Mouse (Mus musculus) intestine, postnatal 0 days (tissue): ENCODE results near the gene Dpy19l3. TPM values are rescaled to one million over a fixed set of nuclear protein-coding genes. Genes with fewer than 3 reads are reported as not detected.

Experiments used
- ATAC-seq: fragments of 200-750 bp; cut with Nextera tagmentation; 2 replicates; pipeline ENCODE4 v1.8.0; 2017; ENCODE audit warnings: mild to moderate bottlenecking, moderate TSS enrichment, moderate library complexity
- H3K27ac ChIP-seq: fragments of 300-500 bp; sonication (generic); 2 replicates; pipeline ENCODE4 v1.5.1; 2014; ENCODE audit warnings: mild to moderate bottlenecking, low read depth, low read length, moderate library complexity
- H3K27me3 ChIP-seq: fragments of 300-500 bp; sonication (generic); replicated peaks from 2 replicates; pipeline ENCODE4 v1.6.1; 2014; ENCODE audit warnings: low read length, mixed read lengths; ENCODE audit not compliant: control insufficient read depth, insufficient read depth
- H3K36me3 ChIP-seq: fragments of 300-500 bp; sonication (generic); 2 replicates; pipeline ENCODE4 v1.6.1; 2014; ENCODE audit warnings: mild to moderate bottlenecking, moderate library complexity; ENCODE audit not compliant: control insufficient read depth, insufficient read depth
- H3K4me1 ChIP-seq: fragments of 300-500 bp; sonication (generic); replicated peaks from 2 replicates; pipeline ENCODE4 v1.6.1; 2014; ENCODE audit warnings: antibody characterized with exemption, low read length, mixed read lengths; ENCODE audit not compliant: control insufficient read depth, insufficient read depth
- H3K4me2 ChIP-seq: fragments of 300-500 bp; sonication (generic); replicated peaks from 2 replicates; pipeline ENCODE4 v1.6.1; 2014; ENCODE audit warnings: low read depth, mild to moderate bottlenecking, moderate library complexity
- H3K4me3 ChIP-seq: fragments of 300-500 bp; sonication (generic); 2 replicates; pipeline ENCODE4 v1.5.1; 2014; ENCODE audit warnings: low read depth, low read length
- H3K9ac ChIP-seq: fragments of 300-500 bp; sonication (generic); 2 replicates; pipeline ENCODE4 v1.6.1; 2014; ENCODE audit warnings: mild to moderate bottlenecking, low read depth, low read length
- H3K9me3 ChIP-seq: fragments of 300-500 bp; sonication (generic); 2 replicates; pipeline ENCODE4 v1.6.1; 2016; ENCODE audit warnings: mixed run types; ENCODE audit not compliant: control insufficient read depth
- CTCF ChIP-seq: sonication (generic); IDR thresholded peaks from 2 replicates; pipeline ENCODE4 v1.5.1; 2016; ENCODE audit warnings: low read depth, mild to moderate bottlenecking, control low read depth, antibody characterized with exemption, moderate library complexity
- WGBS: fragments of 180-500 bp; shearing (Covaris S2); extraction: QIAGEN DNeasy Blood & Tissue Kit; methylation state at CpG from one replicate; pipeline ENCODE4 v1.1.7; 2014; 5-methylcytosine and 5-hydroxymethylcytosine counted together
- polyA plus RNA-seq: library from polyadenylated mRNA; unstranded; fragments of >200 nt; fragmentation: Nextera tagmentation; extraction: Ambion mirVana; gene quantifications from 2 replicates; pipeline ENCODE4 v1.2.1, GENCODE M21; 2015

The Dpy19l3 gene
- polyA plus RNA-seq, 1 experiment from 2014 or later: 7.2 TPM

GRCm38 (mm10) chr7:35756510-35757440 is 2.5 kb upstream of the Dpy19l3 start:
- peak; percentile 62 for TF ChIP-seq CTCF
- 40% methylated on average over 14 of the region's 14 CpGs for WGBS
- Histone ChIP-seq H3K4me1 (no peaks in the 10 kb centered on the region), H3K9me3 (no peaks in the 10 kb centered on the region), H3K9ac (no peak overlapping the region), H3K4me2 (no peak overlapping the region), H3K4me3 (no peak overlapping the region), H3K27ac (no peak overlapping the region), H3K36me3 (no peaks in the 10 kb centered on the region), H3K27me3 (no peaks in the 10 kb centered on the region)
- no peak for ATAC-seq

GRCm38 (mm10) chr7:35754886-35755168 is 573 bp upstream of the Dpy19l3 start:
- TF ChIP-seq CTCF: no peak
- no peaks in the 10 kb centered on the region for H3K36me3 ChIP-seq
- no peaks in the 10 kb centered on the region for H3K27me3 ChIP-seq
- H3K27ac ChIP-seq: no peak overlapping the region
- peak overlapping the region; percentile 69 for H3K4me3 ChIP-seq
- peak overlapping the region; percentile 45 for H3K9ac ChIP-seq
- no peak for ATAC-seq
- no peaks in the 10 kb centered on the region for H3K4me1 ChIP-seq
- H3K9me3 ChIP-seq: no peaks in the 10 kb centered on the region
- peak overlapping the region; percentile 93 for H3K4me2 ChIP-seq
- 67% methylated on average over 4 of the region's 4 CpGs for WGBS

- Histone ChIP-seq H3K4me1 (no peaks in the 10 kb centered on the region), H3K27ac (no peak overlapping the region), H3K9me3 (no peaks in the 10 kb centered on the region), H3K4me2 (peak overlapping the region; percentile 93), H3K27me3 (no peaks in the 10 kb centered on the region), H3K9ac (peak overlapping the region; percentile 45), H3K36me3 (0 out of 2 replicates have a peak, but pooled peaks cover 1% of the 10 kb centered on the region), H3K4me3 (peak overlapping the region; percentile 69)
- no peak for TF ChIP-seq CTCF
- peak; percentile 11; the same call in 1 of the 2 replicates for ATAC-seq
- 5% methylated on average over 15 of the region's 15 CpGs for WGBS
Measured at GRCm38 (mm10) chr7:35753319-35754032, 778 bp downstream of the Dpy19l3 start.

GRCm38 (mm10) chr7:35750873-35751272 is 3.4 kb downstream of the Dpy19l3 start:
- Histone ChIP-seq H3K9ac (no peak overlapping the region), H3K27me3 (no peaks in the 10 kb centered on the region)

GRCm38 (mm10) chr7:35747397-35747964 is 6.8 kb downstream of the Dpy19l3 start:
- WGBS: 92% methylated on average over 14 of the region's 14 CpGs
- H3K36me3 ChIP-seq: peaks cover 8% of the 10 kb centered on the region; the same call in 1 of the 2 replicates
- no peaks in the 10 kb centered on the region for H3K9me3 ChIP-seq
- no peak overlapping the region for H3K27ac ChIP-seq
- H3K9ac ChIP-seq: no peak overlapping the region
- H3K4me3 ChIP-seq: no peak overlapping the region
- H3K27me3 ChIP-seq: no peaks in the 10 kb centered on the region
- ATAC-seq: no peak
- H3K4me1 ChIP-seq: no peaks in the 10 kb centered on the region
- TF ChIP-seq CTCF: no peak
- H3K4me2 ChIP-seq: no peak overlapping the region

More at GRCm38 (mm10) chr7:35750873-35751272, 3.4 kb downstream of the Dpy19l3 start:
- H3K9me3 ChIP-seq: no peaks in the 10 kb centered on the region
- no peak for ATAC-seq
- WGBS: 94% methylated on average over 9 of the region's 9 CpGs
- H3K4me1 ChIP-seq: no peaks in the 10 kb centered on the region
- H3K27ac ChIP-seq: no peak overlapping the region
- H3K4me2 ChIP-seq: no peak overlapping the region
- H3K4me3 ChIP-seq: no peak overlapping the region
- no peak for TF ChIP-seq CTCF
- peaks cover 8% of the 10 kb centered on the region; the same call in 1 of the 2 replicates for H3K36me3 ChIP-seq
